Mouse (Mus musculus) thymus, postnatal 14 days (tissue): ENCODE data around the gene Vmn1r43.
"Not testable (repeated sequence)": the region's sequence is repeated elsewhere in the genome, so short reads cannot be mapped to it uniquely, and the experiment has no call there.

ENCODE experiments used
- DNase-seq: peaks from one replicate; pipeline ENCODE4 v3.0.0; 2021

Gene Vmn1r43

GRCm38 (mm10) chr6:89876313-89876712 is at the start of gene Vmn1r43, which contains the start of gene Vmn1r42:
Vmn1r43 (minus strand) TSS chr6:89876413.
Vmn1r42 (minus strand) TSS chr6:89876413.
- DNase-seq, result not testable (repeated sequence)

- DNase-seq, result no peak
Observed at GRCm38 (mm10) chr6:89883812-89884211, 7.6 kb upstream of the Vmn1r43 start.

GRCm38 (mm10) chr6:89883360-89883759 is 7.1 kb upstream of the Vmn1r43 start, which contains the start of gene Vmn1r44:
Vmn1r44 (plus strand) TSS chr6:89883660.
- no peak for DNase-seq

- DNase-seq, result no peak
Observed at GRCm38 (mm10) chr6:89880867-89881266, 4.7 kb upstream of the Vmn1r43 start.

- no peak for DNase-seq
Observed at GRCm38 (mm10) chr6:89876963-89877362, 750 bp upstream of the Vmn1r43 start.

- no peak for DNase-seq
Observed at GRCm38 (mm10) chr6:89867976-89868375, 8.2 kb downstream of the Vmn1r43 start.

- no peak for DNase-seq
Observed at GRCm38 (mm10) chr6:89867276-89867675, 8.9 kb downstream of the Vmn1r43 start.

GRCm38 (mm10) chr6:89863792-89864191 is 12.4 kb downstream of the Vmn1r43 start:
- no peak for DNase-seq

- no peak for DNase-seq
Observed at GRCm38 (mm10) chr6:89859839-89860238, 16.4 kb downstream of the Vmn1r43 start.

GRCm38 (mm10) chr6:89857552-89857951 is 18.7 kb downstream of the Vmn1r43 start:
- DNase-seq, result no peak
